Comparison of ENCODE assay signal across 19 mouse cellular contexts in the genomic region with DNA sequence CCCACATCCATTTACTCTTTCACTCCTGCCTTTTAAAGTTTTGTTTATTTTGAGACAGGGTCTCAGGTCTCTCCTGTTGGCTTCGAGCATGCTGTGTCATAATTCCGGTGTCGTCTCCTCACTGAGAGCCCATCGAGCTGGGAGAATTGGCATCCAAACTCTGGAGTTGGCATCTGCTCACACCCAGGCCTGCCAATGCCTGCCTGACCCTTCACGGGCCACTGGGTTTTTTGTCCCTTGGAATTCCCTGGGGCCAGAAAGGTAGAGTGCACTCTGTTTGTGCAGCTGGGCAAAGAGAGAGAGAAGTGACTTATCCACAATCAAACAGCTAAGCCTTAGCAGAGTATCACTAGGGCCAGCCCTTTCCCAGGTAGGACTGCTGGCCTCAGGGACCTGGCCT.
DNase-seq lines count a peak whose midpoint lies in the region; ATAC-seq and TF ChIP-seq lines count a peak whose summit lies in the region.
"Had no signal": no experiment of that assay in that cellular context is flagged by ENCODE, and none has a peak within 500 bp of the region (broad histone marks: within the 10 kb centered on the region; RNA-seq: fewer than 3 reads in every experiment).

No protein-coding gene starts in this region.

- 31% methylated on average over 5 of the region's 5 CpGs for WGBS in hindbrain, postnatal 0 days
- WGBS in hindbrain, embryonic 11.5 days: 82% methylated on average over 5 of the region's 5 CpGs
- WGBS in cerebellum, adult 2 months: 20% methylated on average over 5 of the region's 5 CpGs

- intact Hi-C loops in left cerebral cortex, postnatal 4 days (cut with DNase I): no loop called here

- H3K9ac ChIP-seq in hindbrain, postnatal 0 days (replicated peaks; ENCODE audit: low read length): no peak overlapping the region
- no peak overlapping the region for H3K9ac ChIP-seq in hindbrain, embryonic 11.5 days (ENCODE audit: low read depth, low read length)
- H3K9ac ChIP-seq: forebrain, embryonic 15.5 days; liver, embryonic 13.5 days; midbrain, embryonic 13.5 days had no signal

- H3K27ac ChIP-seq in hindbrain, postnatal 0 days: no peak overlapping the region
- H3K27ac ChIP-seq in hindbrain, embryonic 11.5 days (ENCODE audit: low read depth, low read length): no peak overlapping the region
- no peak overlapping the region for H3K27ac ChIP-seq in cerebellum, adult 2 months (ENCODE audit: insufficient read depth, low read length)
- H3K27ac ChIP-seq: embryonic facial prominence, embryonic 10.5 days; forebrain, embryonic 15.5 days; limb, embryonic 10.5 days; liver, embryonic 13.5 days; midbrain, embryonic 13.5 days had no signal

- no peaks in the 10 kb centered on the region for H3K27me3 ChIP-seq in hindbrain, postnatal 0 days (ENCODE audit: insufficient read depth, low read length)
- H3K27me3 ChIP-seq in hindbrain, embryonic 11.5 days (ENCODE audit: control insufficient read depth, insufficient read depth, low read length): no peaks in the 10 kb centered on the region
- no peaks in the 10 kb centered on the region for H3K27me3 ChIP-seq in cerebellum, adult 2 months (ENCODE audit: control insufficient read depth, insufficient read depth, low read length)
- H3K27me3 ChIP-seq: forebrain, embryonic 15.5 days; liver, embryonic 13.5 days; midbrain, embryonic 13.5 days had no signal

- no peak overlapping the region for H3K4me3 ChIP-seq in hindbrain, postnatal 0 days (ENCODE audit: low read length)
- H3K4me3 ChIP-seq in hindbrain, embryonic 11.5 days (ENCODE audit: low read depth, low read length): no peak overlapping the region
- no peak overlapping the region for H3K4me3 ChIP-seq in cerebellum, adult 2 months (replicated peaks; ENCODE audit: insufficient read depth, low read depth, low read length)
- H3K4me3 ChIP-seq: embryonic facial prominence, embryonic 10.5 days; forebrain, embryonic 15.5 days; limb, embryonic 10.5 days; liver, embryonic 13.5 days; midbrain, embryonic 13.5 days; myocyte had no signal

- DNase-seq in hindbrain, postnatal 0 days (ENCODE audit: low spot score): peak; percentile 40
- no peak for DNase-seq in hindbrain, embryonic 11.5 days (ENCODE audit: low spot score)
- peak; percentile 74 for DNase-seq in left cerebral cortex, postnatal 4 days
- no peak for DNase-seq in left cerebral cortex, adult 11 months (ENCODE audit: low spot score)
- peak; percentile 47 to 65 for DNase-seq in cerebellum, adult 2 months
- peak; percentile 43 to 59 for DNase-seq in cerebellum, postnatal 25 days
- DNase-seq: heart, postnatal 14 days; liver, embryonic 13.5 days; right cerebral cortex, adult 18-20 months; spleen, adult 18-20 months; thymus, adult 18-20 months had no signal

- H3K36me3 ChIP-seq in hindbrain, postnatal 0 days (ENCODE audit: insufficient read depth, low read length): no peaks in the 10 kb centered on the region
- no peaks in the 10 kb centered on the region for H3K36me3 ChIP-seq in hindbrain, embryonic 11.5 days (ENCODE audit: control insufficient read depth, insufficient read depth, low read length)
- H3K36me3 ChIP-seq: embryonic facial prominence, embryonic 10.5 days; forebrain, embryonic 15.5 days; limb, embryonic 10.5 days; liver, embryonic 13.5 days; midbrain, embryonic 13.5 days had no signal

- TF ChIP-seq CTCF in hindbrain, postnatal 0 days (IDR thresholded peaks at IDR 0.05; ENCODE audit: low read depth): no peak
- TF ChIP-seq CTCF in cerebellum, adult 2 months (IDR thresholded peaks at IDR 0.05; ENCODE audit: borderline replicate concordance, insufficient read depth, low read depth, low read length): no peak

- ATAC-seq in hindbrain, postnatal 0 days: no peak
- no peak for ATAC-seq in hindbrain, embryonic 11.5 days (ENCODE audit: low FRiP score)
- ATAC-seq in activated CD4-positive, CD25-positive, alpha-beta regulatory T cell, adult 4 months: no peak
- ATAC-seq: forebrain, embryonic 15.5 days; midbrain, embryonic 13.5 days; Patski had no signal

- no peak overlapping the region for H3K4me2 ChIP-seq in hindbrain, postnatal 0 days (ENCODE audit: low read depth, low read length)
- no peak overlapping the region for H3K4me2 ChIP-seq in hindbrain, embryonic 11.5 days (replicated peaks; ENCODE audit: low read depth, low read length)
- H3K4me2 ChIP-seq: forebrain, embryonic 15.5 days; heart, embryonic 11.5 days; liver, embryonic 13.5 days; midbrain, embryonic 13.5 days had no signal

- no peaks in the 10 kb centered on the region for H3K9me3 ChIP-seq in hindbrain, postnatal 0 days (ENCODE audit: low read length)
- H3K9me3 ChIP-seq in hindbrain, embryonic 11.5 days (ENCODE audit: control insufficient read depth, low read length): no peaks in the 10 kb centered on the region
- H3K9me3 ChIP-seq: embryonic facial prominence, embryonic 10.5 days; forebrain, embryonic 15.5 days; limb, embryonic 10.5 days; liver, embryonic 13.5 days; midbrain, embryonic 13.5 days had no signal

- H3K4me1 ChIP-seq in hindbrain, postnatal 0 days (ENCODE audit: insufficient read depth, low read length): no peaks in the 10 kb centered on the region
- H3K4me1 ChIP-seq in hindbrain, embryonic 11.5 days (replicated peaks; ENCODE audit: control insufficient read depth, insufficient read depth, low read length): no peaks in the 10 kb centered on the region
- peaks cover 9% of the 10 kb centered on the region; the same call in 1 of the 2 replicates for H3K4me1 ChIP-seq in cerebellum, adult 2 months (ENCODE audit: control insufficient read depth, insufficient read depth, low read length)
- H3K4me1 ChIP-seq: liver, embryonic 13.5 days had no signal

- no peak for TF ChIP-seq POLR2A in cerebellum, adult 2 months (IDR thresholded peaks at IDR 0.05; ENCODE audit: borderline replicate concordance, insufficient read depth, low read length)

Comparison
In these comparisons a context has a peak if more than half of its experiments do, and no peak if none do; other contexts are left out.
1. DNase-seq: peak in hindbrain, postnatal 0 days (single experiment), left cerebral cortex, postnatal 4 days (single experiment), cerebellum, adult 2 months (2 of 2) and cerebellum, postnatal 25 days (2 of 2); none in hindbrain, embryonic 11.5 days (single experiment) and left cerebral cortex, adult 11 months (single experiment).